Mouse (Mus musculus) cerebellum, postnatal 10 days (tissue): Measurements from ENCODE around the gene Psmd13.
A peak's percentile ranks its signal among the peaks of the same experiment; 100 is the strongest.
"Not testable (repeated sequence)": the region's sequence is repeated elsewhere in the genome, so short reads cannot be mapped to it uniquely, and the experiment has no call there.

Experiments used
- DNase-seq, 2 experiments: peaks; one replicate each; pipeline ENCODE4 v3.0.0; 2021; ENCODE audit warnings: mixed read lengths in 2 of 2

Gene Psmd13

GRCm38 (mm10) chr7:140856785-140857549 lies 24.8 kb upstream of the Psmd13 start, which contains the start of gene Ric8a:
Ric8a (plus strand) TSS chr7:140856957.
- DNase-seq, result peak; percentile 91 to 93

DNA sequence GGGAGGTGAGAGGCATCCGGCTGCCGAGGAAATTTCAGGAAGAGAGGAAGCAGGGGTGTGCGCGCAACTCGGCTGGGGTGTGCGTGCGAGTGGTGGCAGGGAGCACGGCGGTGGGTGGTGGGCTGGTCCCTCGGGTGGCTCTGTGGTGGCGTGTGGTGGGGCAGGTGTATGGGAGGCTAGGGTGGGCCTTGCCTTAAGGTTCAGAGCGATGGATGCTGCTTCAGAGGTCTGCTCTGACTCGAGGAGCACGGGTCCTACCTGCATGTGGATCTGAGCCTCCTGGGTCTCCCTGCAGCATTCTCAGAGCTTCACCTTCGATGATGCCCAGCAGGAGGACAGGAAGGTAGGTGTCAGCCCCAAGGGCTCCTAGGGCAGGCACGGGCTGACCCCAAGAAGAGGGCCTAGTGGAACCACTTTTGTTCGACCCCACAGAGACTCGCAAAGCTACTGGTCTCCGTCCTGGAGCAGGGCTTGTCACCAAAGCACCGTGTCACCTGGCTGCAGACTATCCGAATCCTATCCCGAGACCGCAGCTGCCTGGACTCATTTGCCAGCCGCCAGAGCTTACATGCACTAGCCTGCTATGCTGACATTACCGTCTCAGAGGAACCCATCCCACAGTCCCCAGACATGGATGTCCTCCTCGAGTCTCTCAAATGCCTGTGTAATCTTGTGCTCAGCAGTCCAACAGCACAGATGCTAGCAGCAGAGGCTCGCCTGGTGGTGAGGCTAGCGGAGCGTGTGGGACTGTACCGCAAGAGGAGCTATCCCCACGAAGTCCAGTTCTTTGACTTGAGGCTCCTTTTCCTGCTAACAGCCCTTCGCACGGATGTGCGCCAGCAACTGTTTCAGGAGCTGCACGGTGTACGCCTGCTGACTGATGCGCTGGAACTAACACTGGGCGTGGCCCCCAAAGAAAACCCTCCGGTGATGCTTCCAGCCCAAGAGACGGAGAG lies 23.9 kb upstream of the Psmd13 start, which contains the start of gene Bet1l:
TSS of gene Bet1l (minus strand) at position 28 of the 956 bp plus-strand sequence.
- peak; percentile 36 to 52 for DNase-seq

DNA sequence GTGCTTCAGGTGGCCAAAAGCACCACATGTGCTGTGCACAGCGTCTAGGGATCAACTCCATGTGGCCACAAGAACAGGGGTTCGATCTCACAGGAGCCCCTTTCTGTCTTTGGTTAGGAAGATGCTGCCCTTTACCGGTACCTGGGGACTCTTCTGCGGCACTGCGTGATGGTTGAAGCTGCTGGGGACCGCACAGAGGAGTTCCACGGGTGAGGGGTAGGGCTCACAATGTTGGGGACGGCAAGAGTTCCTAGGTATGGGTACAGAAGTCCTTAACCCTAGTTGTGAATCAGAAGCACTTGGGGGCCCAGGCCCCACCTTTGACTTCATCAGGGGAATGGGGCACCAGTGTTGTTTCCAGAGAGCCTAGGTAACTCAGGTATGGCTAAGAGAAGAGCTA lies 23.0 kb upstream of the Psmd13 start:
- no peak for DNase-seq

DNA sequence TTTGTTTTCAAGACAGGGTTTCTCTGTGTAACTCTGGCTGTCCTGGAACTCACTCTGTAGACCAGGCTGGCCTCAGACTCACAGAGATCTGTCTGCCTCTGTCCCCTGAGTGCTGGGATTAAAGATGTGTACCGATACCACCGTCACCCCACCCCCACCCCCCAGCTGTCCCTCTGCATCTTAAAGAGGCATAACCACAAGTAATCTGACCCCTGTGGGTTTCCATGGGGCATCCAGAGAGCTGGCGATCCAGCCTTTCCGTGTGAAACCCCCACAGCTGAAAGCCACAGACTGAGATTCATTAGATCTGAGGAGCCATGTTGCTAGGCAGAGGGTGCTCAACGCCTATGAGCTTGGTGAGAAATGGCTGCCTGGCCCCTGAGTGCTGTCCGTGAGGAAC lies 21.8 kb upstream of the Psmd13 start:
- no peak for DNase-seq

- DNase-seq, result no peak
Measured at GRCm38 (mm10) chr7:140860728-140861127, 21.0 kb upstream of the Psmd13 start.

- peak in 1 of 2 experiments; percentile 17 for DNase-seq
Measured at GRCm38 (mm10) chr7:140864761-140865160, 17.0 kb upstream of the Psmd13 start.

GRCm38 (mm10) chr7:140874224-140874623 lies 7.5 kb upstream of the Psmd13 start:
- no peak for DNase-seq

DNA sequence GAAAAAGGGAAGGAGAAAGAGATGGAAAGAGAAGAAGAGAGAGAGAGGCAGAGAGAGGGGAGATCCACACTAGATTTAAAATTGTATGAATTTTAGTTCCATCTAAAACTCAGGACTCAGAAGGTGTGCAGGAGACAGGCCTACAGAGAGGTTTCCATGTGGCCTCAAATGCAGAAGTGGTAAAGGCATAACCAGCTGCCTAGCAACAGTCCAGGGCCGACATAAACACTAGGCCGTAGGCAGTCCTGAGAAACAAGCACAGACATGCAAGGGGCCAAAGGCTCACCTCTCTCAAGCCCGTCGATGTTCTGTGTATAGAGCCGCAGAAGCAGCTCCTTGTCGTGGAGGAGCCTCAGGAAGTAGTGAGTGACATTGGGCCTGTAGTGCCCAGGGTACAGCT lies 4.4 kb upstream of the Psmd13 start:
- DNase-seq, result no peak

DNA sequence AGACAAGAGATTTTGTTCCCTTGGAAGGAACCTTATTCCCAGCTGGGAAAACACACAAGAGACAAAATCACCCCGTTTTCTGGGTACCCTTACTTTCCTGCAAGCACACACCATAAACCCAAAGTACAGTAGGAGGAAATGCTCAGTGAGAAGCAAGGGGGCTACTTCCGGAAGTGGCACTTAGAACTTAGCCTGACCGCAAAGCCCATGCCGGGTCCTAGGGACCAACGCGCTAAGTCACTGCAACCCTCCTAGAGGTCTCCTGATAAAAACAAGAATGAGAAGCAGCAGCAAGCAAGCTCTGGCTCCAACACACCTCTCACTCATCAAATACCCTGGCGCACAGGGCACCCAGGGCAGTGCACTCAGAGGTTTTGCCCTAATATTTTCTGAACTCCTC lies 2.4 kb upstream of the Psmd13 start:
- no peak for DNase-seq

- DNase-seq, result no peak
Measured at GRCm38 (mm10) chr7:140880419-140880818, 1.3 kb upstream of the Psmd13 start.

DNA sequence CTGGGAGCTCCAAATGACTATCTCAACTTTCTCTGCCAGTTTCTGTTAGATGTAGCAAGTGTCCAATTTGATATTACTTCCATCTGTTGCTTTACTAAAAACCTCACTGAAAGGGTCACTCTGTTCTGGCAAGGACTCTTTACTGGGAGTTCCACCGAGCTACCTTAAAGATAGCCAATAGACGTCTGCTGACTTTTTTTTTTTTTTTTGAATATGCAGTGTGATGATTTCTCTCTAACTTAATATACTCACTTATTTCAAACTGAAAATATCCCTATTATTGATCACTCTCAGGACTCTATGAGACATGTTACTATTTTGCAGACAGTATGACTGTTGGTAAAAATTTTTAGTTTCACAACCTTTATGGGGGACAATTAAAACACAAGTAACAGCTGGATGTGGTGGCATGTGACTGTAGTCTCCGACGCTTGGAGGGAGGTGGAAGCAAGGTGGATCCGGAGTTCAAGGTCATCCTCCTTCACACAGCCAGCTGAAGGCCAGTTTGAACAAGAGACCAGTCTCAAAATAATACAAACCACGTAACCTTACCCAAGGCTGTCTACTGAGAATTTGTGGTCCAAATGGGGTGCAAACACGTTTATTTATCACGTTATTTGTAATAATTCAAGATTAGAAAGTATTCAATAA lies 778 bp upstream of the Psmd13 start:
- no peak for DNase-seq

GRCm38 (mm10) chr7:140882469-140882803 lies 668 bp downstream of the Psmd13 start:
- DNase-seq, result no peak

DNA sequence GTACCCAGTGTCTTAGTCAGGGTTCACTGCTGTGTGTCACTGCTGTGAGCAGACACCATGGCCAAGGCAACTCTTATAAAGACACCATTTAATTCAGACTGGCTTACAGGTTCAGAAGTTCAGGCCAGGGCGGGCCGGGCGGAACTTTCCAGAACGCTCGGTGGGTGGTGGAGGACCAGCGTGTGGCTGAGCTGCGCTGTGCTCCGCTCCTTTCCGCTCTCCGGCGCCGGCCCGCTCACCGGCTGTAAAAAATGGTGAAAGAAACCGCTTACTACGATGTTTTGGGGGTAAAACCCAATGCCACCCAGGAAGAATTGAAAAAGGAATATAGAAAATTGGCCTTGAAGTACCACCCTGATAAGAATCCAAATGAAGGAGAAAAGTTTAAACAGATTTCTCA lies 8.9 kb downstream of the Psmd13 start:
- not testable (repeated sequence) for DNase-seq

DNA sequence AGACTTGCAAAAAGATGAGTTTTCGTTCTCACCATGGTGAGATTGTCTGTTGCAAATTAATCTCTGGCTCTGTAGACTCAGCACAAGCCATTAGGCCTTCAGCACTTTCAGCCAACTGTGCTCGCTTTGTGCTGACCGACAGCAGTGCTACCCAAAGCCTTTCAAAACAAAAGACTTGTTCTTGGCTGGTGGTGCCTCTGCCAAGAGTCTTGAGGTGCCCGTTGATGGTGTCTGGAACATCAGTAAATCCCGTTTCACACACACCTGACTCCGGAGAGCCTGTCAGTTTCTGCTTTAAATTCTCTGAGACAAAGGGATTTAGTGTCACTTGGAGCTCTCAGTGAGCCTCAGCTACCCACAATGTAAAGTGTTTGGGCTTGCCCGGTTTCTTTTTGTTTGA lies 12.3 kb downstream of the Psmd13 start:
- no peak for DNase-seq

DNA sequence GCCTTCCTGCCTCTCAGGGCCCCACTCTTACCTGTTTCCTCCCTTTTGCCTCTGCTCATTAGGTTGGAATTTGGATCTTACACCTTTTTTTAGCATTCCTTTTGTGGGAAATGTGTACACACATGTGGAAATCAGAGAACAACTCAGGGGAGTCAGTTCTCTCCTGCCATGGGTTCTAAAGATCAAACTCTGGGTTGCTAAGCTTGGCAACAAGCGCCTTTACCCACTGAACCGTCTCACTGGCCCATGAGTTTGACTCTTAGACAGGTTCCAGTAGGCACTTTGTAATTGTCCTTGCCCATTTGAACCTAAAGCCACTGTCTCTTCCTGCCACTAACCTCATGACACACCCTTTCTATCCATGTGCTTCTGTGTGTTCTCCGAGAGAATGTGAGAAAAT lies 12.8 kb downstream of the Psmd13 start:
- no peak for DNase-seq

GRCm38 (mm10) chr7:140897863-140898262 lies 16.1 kb downstream of the Psmd13 start:
- no peak for DNase-seq

DNA sequence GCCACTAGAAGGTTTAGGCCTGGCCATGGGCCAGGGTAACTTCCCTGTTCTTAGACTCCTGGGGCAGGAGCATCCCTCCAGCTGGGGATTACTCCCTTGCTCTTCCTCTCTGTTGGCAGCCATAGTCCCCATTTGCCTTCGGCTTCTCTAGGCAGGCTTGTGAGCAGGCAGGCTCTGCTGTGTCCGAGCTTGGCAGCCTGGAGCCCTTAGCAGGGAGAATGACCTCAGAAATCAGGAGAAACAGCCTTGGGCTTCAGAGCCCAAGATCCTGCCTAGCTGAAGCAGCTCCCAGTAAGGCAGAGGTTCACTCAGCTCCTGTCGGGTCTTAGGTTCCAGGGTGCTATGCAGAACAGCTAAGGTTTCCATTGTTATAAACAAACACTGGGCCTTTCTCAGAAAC lies 17.4 kb downstream of the Psmd13 start:
- DNase-seq, result no peak

DNA sequence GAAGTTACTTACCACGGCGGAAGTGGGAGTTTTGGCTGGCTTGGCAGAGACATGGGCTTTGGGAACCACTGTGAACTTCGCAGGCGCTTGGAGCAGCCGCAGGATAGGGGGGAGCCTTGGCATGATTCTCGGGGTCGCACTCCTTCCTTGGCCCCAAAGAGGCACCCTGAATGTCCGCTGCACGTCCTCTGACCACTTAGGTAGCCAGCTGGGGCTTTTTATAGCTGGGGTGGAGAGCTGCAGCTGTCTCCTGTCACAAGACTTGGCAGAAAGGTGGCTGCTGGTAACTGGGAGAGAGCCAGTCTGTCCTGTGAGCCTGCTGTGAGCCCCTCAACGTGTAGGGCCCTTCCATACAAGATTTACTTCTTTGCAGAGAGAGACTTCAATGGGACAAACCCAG lies 18.5 kb downstream of the Psmd13 start, which contains the start of gene Cox8b:
TSS of gene Cox8b (minus strand) at position 227 of the 400 bp plus-strand sequence.
- DNase-seq, result peak; percentile 38 to 42

GRCm38 (mm10) chr7:140902036-140902875 lies 20.5 kb downstream of the Psmd13 start:
- peak in 1 of 2 experiments; percentile 22 for DNase-seq

GRCm38 (mm10) chr7:140903212-140903611 lies 21.4 kb downstream of the Psmd13 start:
- peak; percentile 91 to 95 for DNase-seq

DNA sequence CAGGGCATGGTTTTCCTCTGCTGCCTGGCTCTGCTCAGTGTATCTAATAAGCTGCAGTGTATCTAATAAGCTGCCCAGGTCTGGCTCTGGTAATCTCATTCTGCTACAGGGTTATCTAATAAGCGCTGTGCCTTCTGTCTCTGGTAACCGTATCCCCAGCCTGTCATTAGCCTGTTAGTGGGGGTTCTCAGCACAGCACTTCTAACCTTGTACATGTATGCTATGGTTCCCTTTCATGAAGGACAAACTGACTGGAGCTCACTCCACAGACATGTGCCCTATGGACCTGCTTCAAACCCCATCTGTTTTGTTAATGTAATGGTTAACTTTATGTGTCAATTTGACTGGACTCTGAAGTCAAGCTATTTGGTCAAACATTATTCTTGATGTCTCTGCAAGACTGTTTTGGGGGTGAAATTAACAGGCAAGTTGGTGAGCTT lies 23.9 kb downstream of the Psmd13 start:
- no peak for DNase-seq

DNA sequence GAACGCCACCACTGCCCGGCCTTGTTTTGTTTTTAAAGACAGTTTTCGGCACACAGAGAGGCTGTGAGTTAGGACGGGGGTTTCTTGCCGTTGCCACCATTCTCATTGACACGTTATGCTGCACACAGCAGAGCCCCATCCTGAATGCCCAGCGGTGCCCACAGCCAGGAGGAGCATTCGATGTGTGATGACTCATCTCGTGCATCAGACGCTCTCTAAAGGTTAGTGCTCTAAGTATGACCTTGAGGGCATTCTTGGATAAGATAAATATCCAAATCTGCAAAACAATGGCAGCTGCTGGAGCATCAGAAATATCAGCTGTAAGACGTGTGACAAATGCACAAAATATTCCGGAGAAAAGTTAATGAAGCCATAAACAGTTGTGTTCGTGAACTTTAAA lies 25.4 kb downstream of the Psmd13 start:
- no peak for DNase-seq
